Mouse (Mus musculus) midbrain, embryonic 13.5 days (tissue): ENCODE data around the gene Tmem189. TPM values are rescaled to one million over a fixed set of nuclear protein-coding genes. Genes with fewer than 3 reads are reported as not detected.
A peak's percentile ranks its signal among the peaks of the same experiment; 100 is the strongest.
"Not testable (repeated sequence)": the region's sequence is repeated elsewhere in the genome, so short reads cannot be mapped to it uniquely, and the experiment has no call there.

Experiments
- ATAC-seq: fragments of 200-750 bp; cut with Nextera tagmentation; 2 replicates; pipeline ENCODE4 v1.8.0; 2017; ENCODE audit warnings: mild to moderate bottlenecking, moderate TSS enrichment, moderate library complexity
- H3K27ac ChIP-seq: fragments of 300-500 bp; sonication (generic); 2 replicates; pipeline ENCODE4 v1.5.1; 2015; ENCODE audit warnings: inconsistent platforms, mild to moderate bottlenecking, moderate library complexity
- H3K27me3 ChIP-seq: fragments of 300-500 bp; sonication (generic); 2 replicates; pipeline ENCODE4 v1.6.1; 2015; ENCODE audit warnings: mild to moderate bottlenecking, inconsistent platforms
- H3K36me3 ChIP-seq: fragments of 300-500 bp; sonication (generic); 2 replicates; pipeline ENCODE4 v1.6.1; 2015; ENCODE audit warnings: mild to moderate bottlenecking, inconsistent platforms
- H3K4me1 ChIP-seq: fragments of 300-500 bp; sonication (generic); replicated peaks from 2 replicates; pipeline ENCODE4 v1.6.1; 2015; ENCODE audit warnings: inconsistent platforms
- H3K4me2 ChIP-seq: fragments of 300-500 bp; sonication (generic); replicated peaks from 2 replicates; pipeline ENCODE4 v1.6.1; 2015; ENCODE audit warnings: moderate library complexity, mild to moderate bottlenecking, inconsistent platforms
- H3K4me3 ChIP-seq: fragments of 300-500 bp; sonication (generic); replicated peaks from 2 replicates; pipeline ENCODE4 v1.5.1; 2015; ENCODE audit warnings: mild to moderate bottlenecking, inconsistent platforms
- H3K9ac ChIP-seq: fragments of 300-500 bp; sonication (generic); replicated peaks from 2 replicates; pipeline ENCODE4 v1.6.1; 2015; ENCODE audit warnings: mild to moderate bottlenecking, inconsistent platforms
- H3K9me3 ChIP-seq: fragments of 300-500 bp; sonication (generic); 2 replicates; pipeline ENCODE4 v1.6.1; 2016; ENCODE audit warnings: mild to moderate bottlenecking, inconsistent platforms
- WGBS: fragments of 180-500 bp; shearing (Covaris S2); methylation state at CpG from one replicate; pipeline ENCODE4 v1.1.7; 2015; 5-methylcytosine and 5-hydroxymethylcytosine counted together
- polyA plus RNA-seq: library from polyadenylated mRNA; unstranded; fragments of >200 nt; fragmentation: Nextera tagmentation; extraction: Ambion mirVana; gene quantifications from 2 replicates; pipeline ENCODE4 v1.2.1, GENCODE M21; 2015

The Tmem189 gene
- polyA plus RNA-seq, 1 experiment from 2014 or later, result 28.0 TPM

- Histone ChIP-seq H3K4me3 (no peak overlapping the region), H3K4me1 (peaks cover 47% of the 10 kb centered on the region), H3K9ac (no peak overlapping the region), H3K4me2 (no peak overlapping the region), H3K9me3 (no peaks in the 10 kb centered on the region), H3K27ac (no peak overlapping the region), H3K36me3 (peaks cover 13% of the 10 kb centered on the region), H3K27me3 (no peaks in the 10 kb centered on the region)
- no peak for ATAC-seq
- 88% methylated on average over 5 of the region's 5 CpGs for WGBS
Observed at GRCm38 (mm10) chr2:167622965-167623364, 66.7 kb downstream of the Tmem189 start.

- no peaks in the 10 kb centered on the region for H3K9me3 ChIP-seq
- no peak overlapping the region for H3K4me3 ChIP-seq
- peaks cover 14% of the 10 kb centered on the region for H3K36me3 ChIP-seq
- ATAC-seq, result no peak
- no peak overlapping the region for H3K4me2 ChIP-seq
- H3K4me1 ChIP-seq, result peaks cover 48% of the 10 kb centered on the region
- H3K27me3 ChIP-seq, result no peaks in the 10 kb centered on the region
- no peak overlapping the region for H3K9ac ChIP-seq
- WGBS, result 89% methylated on average over 13 of the region's 13 CpGs
- H3K27ac ChIP-seq, result no peak overlapping the region
Observed at GRCm38 (mm10) chr2:167622352-167622751, 67.3 kb downstream of the Tmem189 start.

DNA sequence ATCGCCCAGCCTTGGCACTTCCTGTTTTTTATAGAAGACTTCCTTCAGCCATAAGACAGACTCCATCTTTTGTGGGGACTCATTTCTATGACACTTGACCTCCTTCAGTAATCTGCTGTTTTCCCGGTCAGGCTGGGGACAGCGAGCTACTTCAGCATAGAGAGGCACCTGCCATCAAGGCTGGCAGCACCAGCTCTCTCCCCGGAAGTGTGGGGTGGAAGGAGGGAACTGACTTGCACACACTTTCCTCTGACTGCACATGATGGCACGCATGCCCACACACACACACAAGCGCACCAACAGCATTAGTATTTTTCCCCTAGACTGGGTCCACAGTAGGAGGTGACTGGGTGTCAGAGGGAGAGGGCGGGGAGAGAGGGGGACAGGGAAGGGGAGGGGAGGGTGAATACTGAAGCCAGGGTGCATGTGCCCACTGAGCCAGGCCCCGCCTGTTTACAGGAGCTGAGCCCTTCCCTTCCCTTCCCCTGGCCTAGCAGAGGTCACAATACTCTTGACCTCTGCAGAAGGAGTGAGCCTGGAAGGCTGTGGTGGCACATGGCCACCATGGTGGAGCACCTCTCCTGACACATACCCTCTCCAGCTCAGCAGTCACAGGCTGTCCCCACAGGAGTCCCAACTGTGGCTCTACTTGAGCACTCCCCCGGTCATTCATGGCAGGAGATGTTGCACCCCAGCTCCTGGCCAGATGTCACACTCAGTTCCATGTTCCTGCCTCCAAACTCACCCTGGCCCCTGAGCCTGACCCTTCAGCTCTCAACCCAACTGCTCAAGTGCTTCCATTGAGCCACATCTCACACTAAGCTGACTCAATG lies 68.2 kb downstream of the Tmem189 start:
- no peak overlapping the region for H3K27ac ChIP-seq
- no peak for ATAC-seq
- no peak overlapping the region for H3K4me2 ChIP-seq
- WGBS, result 81% methylated on average over 9 of the region's 9 CpGs
- peaks cover 15% of the 10 kb centered on the region for H3K36me3 ChIP-seq
- no peaks in the 10 kb centered on the region for H3K27me3 ChIP-seq
- H3K9me3 ChIP-seq, result no peaks in the 10 kb centered on the region
- no peak overlapping the region for H3K9ac ChIP-seq
- peaks cover 46% of the 10 kb centered on the region for H3K4me1 ChIP-seq
- H3K4me3 ChIP-seq, result no peak overlapping the region

GRCm38 (mm10) chr2:167617472-167617871 lies 72.2 kb downstream of the Tmem189 start:
- 21% methylated on average over 4 of the region's 4 CpGs for WGBS
- Histone ChIP-seq H3K4me1 (peaks cover 36% of the 10 kb centered on the region), H3K9me3 (no peaks in the 10 kb centered on the region), H3K9ac (no peak overlapping the region), H3K27ac (peak overlapping the region; percentile 65; the same call in 1 of the 2 replicates), H3K27me3 (no peaks in the 10 kb centered on the region), H3K4me3 (no peak overlapping the region), H3K4me2 (no peak overlapping the region), H3K36me3 (peaks cover 54% of the 10 kb centered on the region)
- peak; percentile 37; the same call in 1 of the 2 replicates for ATAC-seq

- H3K27me3 ChIP-seq, result no peaks in the 10 kb centered on the region
- H3K36me3 ChIP-seq, result peaks cover 58% of the 10 kb centered on the region
- no peak overlapping the region for H3K9ac ChIP-seq
- peak overlapping the region; percentile 65; the same call in 1 of the 2 replicates for H3K27ac ChIP-seq
- 88% methylated on average over 3 of the region's 3 CpGs for WGBS
- H3K9me3 ChIP-seq, result no peaks in the 10 kb centered on the region
- H3K4me3 ChIP-seq, result no peak overlapping the region
- ATAC-seq, result no peak
- peaks cover 32% of the 10 kb centered on the region for H3K4me1 ChIP-seq
- H3K4me2 ChIP-seq, result no peak overlapping the region
Observed at GRCm38 (mm10) chr2:167617034-167617433, 72.6 kb downstream of the Tmem189 start.

GRCm38 (mm10) chr2:167613335-167613734 lies 76.3 kb downstream of the Tmem189 start:
- H3K4me2 ChIP-seq, H3K9ac ChIP-seq, H3K9me3 ChIP-seq, H3K4me3 ChIP-seq, H3K27me3 ChIP-seq, ATAC-seq, H3K27ac ChIP-seq: not testable (repeated sequence)
- Histone ChIP-seq H3K4me1 (peaks cover 14% of the 10 kb centered on the region), H3K36me3 (peaks cover 86% of the 10 kb centered on the region)
- WGBS, result 95% methylated on average over 7 of the region's 7 CpGs

DNA sequence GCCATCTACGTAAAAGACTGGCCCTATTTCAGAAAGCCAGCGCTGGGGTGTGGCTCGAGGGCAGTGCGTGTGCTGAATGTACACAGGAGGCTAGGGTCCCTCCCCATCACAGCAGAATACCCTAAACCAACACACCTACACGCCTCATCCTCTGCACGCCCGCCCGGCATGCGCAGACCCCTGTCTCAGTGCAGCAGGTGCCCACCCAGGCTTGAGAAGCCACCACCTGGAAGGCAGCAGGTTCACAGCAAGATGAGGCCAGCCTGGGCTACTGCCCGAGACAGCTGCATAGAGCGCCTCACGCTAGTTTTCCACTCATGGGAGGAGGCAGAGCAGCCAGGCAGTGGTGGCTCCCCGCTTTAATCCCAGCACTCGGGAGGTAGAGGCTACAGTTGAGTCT lies 77.5 kb downstream of the Tmem189 start:
- Histone ChIP-seq H3K9me3 (no peaks in the 10 kb centered on the region), H3K27me3 (no peaks in the 10 kb centered on the region), H3K4me2 (no peak overlapping the region), H3K36me3 (peaks cover 83% of the 10 kb centered on the region), H3K27ac (no peak overlapping the region), H3K4me3 (no peak overlapping the region), H3K9ac (no peak overlapping the region), H3K4me1 (peaks cover 2% of the 10 kb centered on the region)
- ATAC-seq, result no peak
- 95% methylated on average over 14 of the region's 14 CpGs for WGBS

- Histone ChIP-seq H3K9me3 (no peaks in the 10 kb centered on the region), H3K27ac (no peak overlapping the region), H3K36me3 (peaks cover 82% of the 10 kb centered on the region), H3K4me3 (no peak overlapping the region), H3K4me1 (no peaks in the 10 kb centered on the region), H3K27me3 (no peaks in the 10 kb centered on the region), H3K4me2 (no peak overlapping the region), H3K9ac (no peak overlapping the region)
- WGBS, result 93% methylated on average over 10 of the region's 10 CpGs
- no peak for ATAC-seq
Observed at GRCm38 (mm10) chr2:167611287-167611686, 78.3 kb downstream of the Tmem189 start.

DNA sequence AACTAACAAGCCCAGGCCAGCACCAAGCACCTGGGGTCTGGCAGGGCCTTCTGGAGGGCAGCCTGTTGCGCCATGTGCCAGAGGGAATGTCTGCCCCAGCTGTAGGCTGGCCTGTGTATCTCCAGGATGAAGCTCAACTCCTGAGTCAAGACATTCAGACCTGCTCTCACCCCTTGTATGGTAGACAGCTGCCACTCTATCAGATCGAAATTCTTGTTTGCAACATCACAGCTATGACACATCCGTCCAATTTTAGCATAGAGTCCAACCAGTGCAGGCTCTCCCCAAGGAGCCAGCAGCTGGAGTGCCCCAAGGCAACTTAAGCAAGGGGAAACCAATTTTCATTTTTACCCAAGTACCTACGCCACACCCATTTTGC lies 82.9 kb downstream of the Tmem189 start:
- Histone ChIP-seq H3K9me3 (no peaks in the 10 kb centered on the region), H3K4me3 (no peak overlapping the region), H3K27me3 (no peaks in the 10 kb centered on the region), H3K4me2 (no peak overlapping the region), H3K27ac (no peak overlapping the region), H3K9ac (no peak overlapping the region), H3K4me1 (peaks cover 4% of the 10 kb centered on the region; the same call in 1 of the 2 replicates), H3K36me3 (peaks cover 39% of the 10 kb centered on the region)
- WGBS, result 94% methylated on average over 4 of the region's 4 CpGs
- no peak for ATAC-seq

DNA sequence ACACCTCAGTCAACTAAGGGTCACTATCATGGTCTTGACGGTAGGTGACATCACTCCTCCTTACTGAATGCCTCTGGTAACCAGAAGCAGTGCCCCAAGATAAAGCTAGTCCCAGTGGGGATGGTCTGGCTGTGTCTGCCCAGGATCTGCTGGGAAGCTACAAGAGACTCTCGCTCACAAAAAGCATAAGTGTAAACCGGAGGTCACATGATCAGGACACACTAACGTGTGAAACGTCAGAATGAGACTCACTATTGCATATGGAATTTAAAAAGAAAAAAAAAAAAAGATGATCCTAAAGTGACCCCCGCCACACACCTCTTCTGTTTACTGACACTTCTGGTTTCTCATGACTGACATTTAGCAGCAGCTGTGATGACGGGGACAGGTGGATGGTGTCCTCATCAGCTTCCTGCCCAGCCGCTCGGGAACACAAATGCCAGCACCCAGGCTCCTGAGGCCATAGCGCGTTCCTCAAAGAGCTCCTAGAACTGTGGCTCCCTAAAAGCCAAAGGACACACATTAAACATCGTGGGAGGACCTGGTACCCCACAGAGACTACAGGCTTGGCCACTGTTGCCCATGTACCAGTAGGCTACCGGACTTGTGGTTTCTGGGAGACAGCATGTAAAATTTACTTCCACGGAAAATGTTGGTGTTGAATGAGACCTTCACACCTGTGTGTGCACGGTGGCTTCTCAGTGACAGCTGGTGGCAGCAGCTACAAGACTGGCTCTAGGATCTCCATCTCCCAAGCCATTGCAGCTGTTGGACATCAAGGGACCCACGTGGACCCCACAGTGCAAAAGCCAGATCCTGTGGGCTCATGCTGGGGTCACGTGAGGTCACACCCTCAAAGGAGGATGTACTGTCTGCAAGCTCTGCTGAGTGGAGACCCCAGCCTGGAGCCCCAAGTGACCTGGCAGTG lies 83.5 kb downstream of the Tmem189 start:
- 83% methylated on average over 17 of the region's 17 CpGs for WGBS
- no peak for ATAC-seq
- Histone ChIP-seq H3K4me1 (peaks cover 4% of the 10 kb centered on the region; the same call in 1 of the 2 replicates), H3K9ac (no peak overlapping the region), H3K4me2 (no peak overlapping the region), H3K27me3 (no peaks in the 10 kb centered on the region), H3K9me3 (no peaks in the 10 kb centered on the region), H3K27ac (no peak overlapping the region), H3K4me3 (no peak overlapping the region), H3K36me3 (peaks cover 33% of the 10 kb centered on the region)

GRCm38 (mm10) chr2:167605178-167605794 lies 84.3 kb downstream of the Tmem189 start:
- H3K4me1 ChIP-seq, result peaks cover 4% of the 10 kb centered on the region; the same call in 1 of the 2 replicates
- H3K9me3 ChIP-seq, result no peaks in the 10 kb centered on the region
- H3K27ac ChIP-seq, result no peak overlapping the region
- no peak overlapping the region for H3K9ac ChIP-seq
- peak; percentile 83 for ATAC-seq
- H3K4me2 ChIP-seq, result no peak overlapping the region
- peaks cover 27% of the 10 kb centered on the region for H3K36me3 ChIP-seq
- 27% methylated on average over 11 of the region's 11 CpGs for WGBS
- no peak overlapping the region for H3K4me3 ChIP-seq
- H3K27me3 ChIP-seq, result no peaks in the 10 kb centered on the region
